Mouse (Mus musculus) myocyte (in vitro differentiated cells): ENCODE data around the gene Igfbpl1.

ENCODE experiments used
- MAX ChIP-seq: IDR thresholded peaks from one replicate; pipeline ENCODE4 v1.6.1; 2011; ENCODE audit warnings: low read depth, mild to moderate bottlenecking, control low read depth
- POLR2A ChIP-seq: IDR thresholded peaks from one replicate; pipeline ENCODE4 v1.6.1; 2011; ENCODE audit warnings: low read depth, mild to moderate bottlenecking, control low read depth, moderate library complexity; ENCODE audit not compliant: insufficient read length
- POLR2AphosphoS2 ChIP-seq: IDR thresholded peaks from one replicate; pipeline ENCODE4 v1.6.1; 2011; ENCODE audit warnings: low read depth, control low read depth; ENCODE audit not compliant: insufficient read length
- REST ChIP-seq: IDR thresholded peaks from one replicate; pipeline ENCODE4 v1.6.1; 2011; ENCODE audit warnings: mild to moderate bottlenecking, control low read depth, moderate library complexity; ENCODE audit not compliant: insufficient read depth, insufficient read length
- TCF12 ChIP-seq: IDR thresholded peaks from one replicate; pipeline ENCODE4 v1.6.1; 2011; ENCODE audit warnings: mild to moderate bottlenecking, control low read depth; ENCODE audit not compliant: poor library complexity, insufficient read depth, severe bottlenecking
- USF1 ChIP-seq: IDR thresholded peaks from one replicate; pipeline ENCODE4 v1.6.1; 2011; ENCODE audit warnings: low read depth, mild to moderate bottlenecking, control low read depth, moderate library complexity

DNA sequence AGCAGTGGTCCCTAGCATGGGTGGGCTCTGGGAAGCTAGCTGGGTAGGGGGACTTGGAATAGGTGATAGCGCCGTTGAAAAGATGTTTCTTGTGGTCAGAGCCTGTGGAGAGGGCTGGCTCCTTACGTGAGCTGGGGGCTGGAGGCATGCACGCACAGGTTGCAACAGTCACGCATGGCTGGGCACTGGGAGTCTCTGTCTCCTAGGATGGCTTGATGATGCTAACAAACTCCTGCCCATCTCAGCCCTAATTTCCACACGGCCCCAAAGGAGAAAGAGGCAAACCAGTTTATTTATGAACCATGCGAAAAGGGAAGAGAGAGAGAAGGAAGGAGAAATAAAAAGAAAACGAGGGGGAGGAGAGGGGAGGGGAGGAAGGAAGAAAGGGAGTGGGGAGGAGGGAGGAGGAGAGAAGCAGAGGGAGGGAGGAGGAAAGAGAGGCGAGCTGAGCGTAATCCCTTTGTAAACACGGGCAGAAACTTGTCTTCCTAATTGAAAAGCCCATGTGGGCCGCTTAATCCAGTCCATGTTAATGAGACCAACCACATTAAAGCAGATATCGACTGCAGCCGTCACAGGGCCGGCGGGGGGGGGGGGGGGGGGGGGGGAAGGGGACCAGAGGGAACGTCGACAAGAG, 61.0 kb downstream of the Igfbpl1 start:
- TF ChIP-seq POLR2AphosphoS2 (no peak), USF1 (no peak), TCF12 (no peak), REST (no peak), MAX (no peak), POLR2A (no peak)
